Mouse (Mus musculus): ENCODE measurements around the gene Vmn2r23. TPM values are rescaled to one million over a fixed set of nuclear protein-coding genes. Genes with fewer than 3 reads are reported as not detected.
"Not testable (repeated sequence)": the region's sequence is repeated elsewhere in the genome, so short reads cannot be mapped to it uniquely, and the experiment has no call there.

Vmn2r23 gene
- not detected in 2 replicates for polyA plus RNA-seq (2012; rRNA removed)

GRCm38 (mm10) chr6:123702370-123702769 lies at the start of gene Vmn2r23:
Vmn2r23 (plus strand) TSS chr6:123702670.
- DNase-seq (ENCODE audit: extremely low spot score in 1 of 2, low spot score in 1 of 2), result no peak

DNA sequence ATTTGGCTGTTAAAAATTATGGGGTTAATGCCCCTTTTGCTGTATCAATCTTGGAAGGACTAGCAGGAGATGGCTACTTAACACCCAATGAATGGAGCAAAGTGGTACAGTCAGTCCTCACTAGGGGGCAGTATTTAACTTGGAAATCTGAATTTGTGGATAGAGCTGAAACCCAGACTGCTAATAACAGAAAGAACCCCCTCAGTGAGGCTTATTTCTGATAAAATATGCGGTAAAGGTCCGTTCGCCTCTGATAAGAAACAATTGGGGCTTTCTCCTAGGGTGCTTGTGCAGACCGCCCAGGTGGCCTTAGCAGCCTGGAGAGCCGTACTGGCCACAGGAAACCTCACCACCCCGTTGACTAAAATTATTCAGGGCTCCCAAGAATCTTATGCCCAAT lies 45.4 kb upstream of the Vmn2r23 start:
- peak in 1 of 2 experiments; percentile 45 for DNase-seq (ENCODE audit: extremely low spot score in 1 of 2, low spot score in 1 of 2)

DNA sequence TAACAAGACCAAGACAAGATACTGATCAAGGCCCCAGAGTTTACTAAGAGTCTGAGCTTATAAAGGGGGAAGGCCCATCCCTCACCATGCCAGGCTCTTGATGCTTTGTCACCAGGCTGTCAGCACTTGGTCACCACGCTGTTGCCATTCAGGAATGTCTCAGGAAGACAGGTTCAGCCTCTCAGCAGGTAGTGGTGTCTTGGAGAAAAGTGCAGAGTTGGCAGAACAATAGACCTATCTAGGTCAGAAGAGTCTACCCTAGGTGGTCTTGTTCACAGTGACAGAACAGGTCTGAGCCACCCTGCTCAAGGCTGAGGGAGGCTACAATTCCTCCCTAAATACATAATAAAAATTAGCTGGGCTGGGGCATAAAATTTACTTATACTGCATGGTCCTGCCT lies 5.8 kb upstream of the Vmn2r23 start:
- DNase-seq (ENCODE audit: extremely low spot score in 1 of 2, low spot score in 1 of 2), result not testable (repeated sequence)

GRCm38 (mm10) chr6:123697213-123697612 lies 5.3 kb upstream of the Vmn2r23 start:
- no peak for DNase-seq (ENCODE audit: extremely low spot score in 1 of 2, low spot score in 1 of 2)

GRCm38 (mm10) chr6:123770031-123770430 lies 67.6 kb downstream of the Vmn2r23 start:
- DNase-seq (ENCODE audit: extremely low spot score in 1 of 2, low spot score in 1 of 2), result no peak

DNA sequence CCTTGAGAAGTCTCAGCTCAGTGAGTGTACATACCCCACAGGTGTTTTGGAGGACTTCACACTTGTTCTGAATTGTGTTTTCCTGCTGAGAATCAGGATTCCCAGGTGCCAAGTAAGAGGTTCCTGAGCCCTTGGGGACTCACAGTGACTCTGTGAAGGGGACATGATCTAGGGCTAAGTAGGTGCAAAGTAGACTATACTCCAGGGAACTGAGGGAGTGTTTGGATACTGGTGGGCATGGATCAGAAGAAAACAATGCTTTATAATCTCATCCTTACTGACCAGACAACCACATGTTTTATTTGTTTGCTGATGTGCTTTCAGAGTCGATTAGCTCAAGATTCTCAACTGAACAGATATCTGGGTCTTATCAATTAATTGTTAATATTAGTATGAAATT lies 76.1 kb downstream of the Vmn2r23 start, which contains the start of gene Vmn2r24:
Vmn2r24 (plus strand) TSS at position 301 of the 400 bp plus-strand sequence.
- no peak for DNase-seq (ENCODE audit: extremely low spot score in 1 of 2, low spot score in 1 of 2)

DNA sequence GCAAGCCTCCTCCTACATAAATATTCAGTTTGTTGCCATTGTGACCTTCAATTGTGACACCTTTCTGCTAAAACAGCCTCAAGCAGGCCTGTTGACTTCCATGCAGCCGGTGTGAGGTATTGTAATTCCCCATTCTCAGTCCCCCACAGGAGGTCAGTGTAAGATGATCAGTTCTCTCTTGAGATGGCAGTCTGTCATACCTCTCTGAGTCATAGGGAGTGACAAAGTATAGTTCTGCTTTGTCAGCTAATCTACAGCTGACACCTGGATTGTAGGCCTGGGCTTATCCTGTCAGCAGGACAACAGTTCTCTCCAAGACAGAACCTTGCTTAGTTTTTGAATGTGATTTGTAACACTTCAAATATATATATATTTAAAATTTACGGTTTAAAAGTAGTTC lies 82.4 kb downstream of the Vmn2r23 start:
- DNase-seq (ENCODE audit: extremely low spot score in 1 of 2, low spot score in 1 of 2), result no peak

DNA sequence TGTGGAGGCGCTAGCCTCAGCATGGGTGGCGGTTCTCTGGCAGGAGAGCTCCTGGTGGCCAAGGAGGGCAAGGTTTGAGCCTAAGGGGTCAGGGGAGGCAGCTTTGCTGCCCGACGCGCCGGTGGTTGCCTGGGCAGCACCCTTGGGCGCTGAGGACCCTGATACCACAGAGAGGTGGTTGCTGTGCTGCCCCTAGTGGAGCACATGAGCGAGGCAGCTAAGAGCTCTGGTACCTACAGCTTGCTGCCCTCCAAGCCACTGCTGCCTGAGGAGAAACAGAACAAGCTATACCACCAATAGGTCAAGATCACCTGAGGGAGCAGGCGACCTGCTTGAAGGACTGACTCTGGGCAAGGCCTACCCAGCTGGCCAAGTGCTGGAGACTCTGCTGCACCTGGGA lies 91.3 kb downstream of the Vmn2r23 start:
- no peak for DNase-seq (ENCODE audit: extremely low spot score in 1 of 2, low spot score in 1 of 2)

Other genes starting within 250 kb of the Vmn2r23 start
- not detected in 2 replicates for gene Vmn2r21, start 169.3 kb upstream of the Vmn2r23 start, polyA plus RNA-seq (2012; rRNA removed)
- gene Vmn2r22, start 51.9 kb upstream of the Vmn2r23 start, polyA plus RNA-seq (2012; rRNA removed), result not detected in 2 replicates
- not detected in 2 replicates for gene Vmn2r24, start 76.2 kb downstream of the Vmn2r23 start, polyA plus RNA-seq (2012; rRNA removed)
- not detected in 2 replicates for gene Vmn2r25, start 150.8 kb downstream of the Vmn2r23 start, polyA plus RNA-seq (2012; rRNA removed)

All from frontal cortex, adult 2 months (tissue).